Mouse (Mus musculus): ENCODE measurements around the gene Gsc2.

Gsc2 gene

DNA sequence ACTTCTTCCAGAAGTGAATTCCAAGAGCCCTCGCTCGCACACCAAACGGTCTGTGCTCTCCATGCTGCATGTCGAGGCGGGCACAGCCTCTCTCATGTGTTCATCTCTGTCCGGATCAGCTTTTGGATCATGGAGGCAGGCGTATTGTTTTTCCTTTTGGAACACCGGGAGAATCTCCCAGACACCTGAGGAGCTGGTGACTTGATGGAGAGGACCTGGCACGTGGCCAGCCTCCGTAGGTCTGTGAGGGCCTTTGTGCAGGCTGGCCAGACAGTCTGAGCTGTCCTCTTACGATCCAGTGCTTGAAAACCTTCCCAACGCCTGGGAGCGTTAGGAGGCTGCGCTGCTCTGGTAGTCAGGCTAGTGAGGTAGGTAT lies 7.3 kb upstream of the Gsc2 start:
- DNase-seq = no peak

DNA sequence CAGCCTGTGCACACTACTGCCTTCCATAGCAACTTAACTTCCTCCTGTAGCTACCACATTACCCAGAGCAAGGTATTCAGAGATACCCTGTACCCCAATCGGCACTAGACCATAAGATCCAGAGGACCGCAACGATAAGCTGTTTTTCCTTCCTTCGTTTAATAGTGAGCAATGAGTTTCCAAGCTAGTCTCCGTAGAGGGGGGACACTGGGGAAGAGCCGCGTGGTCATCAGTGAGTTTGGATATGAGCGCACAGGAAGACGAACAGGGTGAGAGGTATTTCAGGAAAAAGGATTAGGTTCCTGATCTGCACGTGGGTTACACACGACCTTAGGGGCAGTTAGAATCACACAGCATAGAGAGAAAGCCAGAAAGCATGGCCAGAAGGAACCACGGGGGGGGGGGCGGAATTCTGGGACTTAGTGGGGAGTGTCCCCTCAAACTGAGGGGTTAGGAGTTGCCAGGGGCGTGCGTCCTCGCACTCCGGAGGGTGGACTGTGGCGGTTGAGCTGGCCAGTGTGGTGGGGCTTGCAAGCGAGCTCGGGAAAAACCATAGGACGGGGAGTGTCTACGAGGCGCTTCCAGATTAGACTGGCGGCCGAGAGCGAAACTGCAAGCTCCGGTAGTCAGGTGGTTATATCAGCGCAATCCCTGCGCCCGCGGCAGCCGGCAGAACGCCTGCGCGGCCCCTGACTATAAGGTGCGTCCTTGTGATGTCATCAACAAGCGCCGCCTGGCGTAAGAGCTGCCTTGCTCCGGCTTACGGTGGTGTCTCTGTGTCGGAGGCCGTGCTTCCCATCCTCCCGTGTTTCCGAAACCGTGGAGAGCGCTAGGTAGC lies 6.7 kb upstream of the Gsc2 start:
- DNase-seq = peak; percentile 94

DNA sequence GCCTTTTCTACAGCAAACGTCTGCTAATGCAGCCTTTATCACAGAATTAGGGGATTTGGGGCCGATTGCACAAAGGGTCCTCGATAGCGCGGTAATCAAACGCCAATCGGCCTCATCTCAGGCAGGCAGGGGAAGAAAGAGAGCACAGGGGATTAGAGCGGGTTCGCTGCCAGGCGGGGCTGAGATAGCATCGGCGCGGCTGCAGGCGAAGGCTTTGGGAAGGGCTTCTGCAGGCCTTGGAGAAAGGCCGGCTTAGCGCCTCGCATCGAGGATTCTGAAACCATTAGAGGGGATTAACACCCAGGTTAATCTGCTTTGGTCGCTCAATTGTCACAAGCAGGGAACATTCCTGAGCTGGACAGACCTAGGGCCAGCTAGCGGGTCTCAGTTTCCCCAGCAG lies 5.7 kb upstream of the Gsc2 start:
- no peak for DNase-seq

- DNase-seq = peak; percentile 92
Measured at GRCm38 (mm10) chr16:17911052-17911595, 3.7 kb downstream of the Gsc2 start, which contains the start of gene Ess2. TSS of gene Ess2 (minus strand) at chr16:17911348.

GRCm38 (mm10) chr16:17898462-17898861 lies 16.4 kb downstream of the Gsc2 start, which contains the start of the genes Dgcr2 and Tssk2:
TSS of gene Dgcr2 (minus strand) at chr16:17898562.
TSS of gene Tssk2 (plus strand) at chr16:17898637.
- DNase-seq = no peak

- DNase-seq = no peak
Measured at GRCm38 (mm10) chr16:17896091-17896490, 18.8 kb downstream of the Gsc2 start.

GRCm38 (mm10) chr16:17893923-17894322 lies 20.9 kb downstream of the Gsc2 start, which contains the start of gene Tssk1:
TSS of gene Tssk1 (plus strand) at chr16:17894223.
- DNase-seq = no peak

- peak; percentile 84 for DNase-seq
Measured at GRCm38 (mm10) chr16:17892606-17893005, 22.3 kb downstream of the Gsc2 start.

GRCm38 (mm10) chr16:17891567-17891959 lies 23.3 kb downstream of the Gsc2 start, which contains the start of gene Gm20518:
TSS of gene Gm20518 (minus strand) at chr16:17891671.
- DNase-seq = peak; percentile 99

DNA sequence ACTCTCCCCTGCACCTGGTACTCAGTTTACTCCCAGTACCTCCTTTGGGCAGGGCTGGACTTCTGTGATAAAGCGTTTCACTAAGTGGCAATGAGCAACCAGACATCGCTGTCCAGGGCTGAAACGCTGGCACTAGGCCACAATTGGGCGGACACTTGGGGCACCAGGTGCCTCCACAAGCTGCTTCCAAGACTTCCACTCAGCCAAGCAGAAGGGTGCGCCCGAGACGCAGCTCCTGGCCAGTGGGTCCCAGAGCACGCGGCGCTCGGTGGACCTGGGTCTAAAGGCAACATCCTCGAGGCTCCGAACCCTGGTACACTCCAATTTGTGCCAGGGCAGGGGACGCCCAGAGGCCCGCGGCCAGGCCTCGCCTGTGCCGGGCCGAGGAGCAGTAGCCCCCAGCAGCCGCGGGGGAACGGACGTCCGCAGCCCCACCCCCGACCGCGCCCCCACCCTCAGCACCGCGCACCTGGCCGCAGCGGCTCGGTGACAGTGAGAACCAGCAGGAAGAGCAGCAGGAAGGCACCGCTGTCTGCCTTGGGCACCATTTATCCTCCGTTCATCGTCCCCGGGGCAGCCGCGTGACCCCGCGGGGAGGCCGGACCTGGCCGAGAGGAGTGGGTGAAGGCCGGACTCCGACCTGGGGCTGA lies 23.8 kb downstream of the Gsc2 start:
- peak; percentile 87 for DNase-seq

DNA sequence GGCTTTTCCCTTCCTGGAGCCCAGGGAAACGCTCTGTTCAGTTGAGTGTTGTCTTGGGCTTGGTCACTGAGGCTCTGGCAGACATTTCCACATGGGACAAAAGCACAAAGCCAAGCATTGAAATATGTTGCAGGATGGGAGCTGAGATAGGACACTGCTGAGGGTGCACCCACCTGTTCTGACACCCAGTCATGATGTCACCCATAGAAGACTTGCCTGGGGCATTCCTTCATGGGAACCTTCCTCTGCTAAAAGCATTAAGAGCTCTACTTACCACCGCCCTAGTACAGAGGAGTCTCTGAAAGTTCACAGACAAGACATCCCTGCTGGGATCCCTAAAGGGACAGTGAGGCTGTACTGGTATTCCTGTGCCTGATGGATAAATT lies 24.5 kb downstream of the Gsc2 start:
- DNase-seq = no peak

DNA sequence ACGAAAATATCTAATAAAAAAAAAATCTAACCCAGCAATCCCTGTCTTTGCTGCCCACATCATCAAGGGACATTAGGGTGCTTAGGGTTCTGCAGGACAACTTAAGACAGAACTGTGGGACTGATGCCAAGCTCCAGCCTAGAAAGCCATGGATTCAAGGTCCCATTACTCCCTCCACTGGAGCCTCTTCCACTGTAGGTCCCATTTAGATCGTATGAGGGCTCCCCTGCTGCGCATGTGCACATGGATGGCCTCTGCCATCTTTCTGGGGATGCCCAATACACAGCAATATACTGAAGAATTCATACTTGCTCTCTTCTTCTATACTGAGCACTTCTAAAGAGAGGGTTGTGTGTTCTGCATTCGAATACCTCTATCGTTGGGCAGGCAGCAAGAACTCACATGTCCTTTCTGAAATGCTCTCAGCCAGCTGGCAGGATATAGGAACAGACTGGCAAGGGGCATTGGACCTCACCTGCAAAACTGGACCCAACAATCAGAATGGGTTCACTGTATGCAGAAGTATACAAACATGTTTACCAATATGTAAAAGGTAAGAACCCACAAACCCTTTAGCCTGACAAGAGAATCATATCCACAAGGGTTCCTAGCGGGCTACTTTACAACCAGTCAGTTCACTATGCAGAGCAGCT lies 25.0 kb downstream of the Gsc2 start:
- no peak for DNase-seq

DNA sequence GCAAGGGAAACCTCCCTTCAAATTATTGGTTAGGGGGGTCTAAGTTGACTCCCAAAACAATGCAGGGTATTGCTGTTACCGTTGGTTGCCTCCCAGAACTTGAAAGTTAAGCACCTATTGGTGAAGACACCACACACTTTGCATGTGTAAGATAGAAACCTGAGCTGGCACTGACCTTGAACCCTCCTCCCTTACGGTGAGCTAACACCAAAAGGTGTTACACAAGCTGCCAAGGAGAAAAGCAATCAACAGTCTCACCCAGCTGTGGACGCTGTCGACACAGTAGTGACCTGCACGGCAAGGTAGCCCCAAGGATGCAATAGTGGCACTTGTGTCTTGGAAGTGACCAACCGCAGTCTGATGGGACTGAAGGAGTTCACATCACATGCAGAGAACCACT lies 30.7 kb downstream of the Gsc2 start:
- DNase-seq = no peak

DNA sequence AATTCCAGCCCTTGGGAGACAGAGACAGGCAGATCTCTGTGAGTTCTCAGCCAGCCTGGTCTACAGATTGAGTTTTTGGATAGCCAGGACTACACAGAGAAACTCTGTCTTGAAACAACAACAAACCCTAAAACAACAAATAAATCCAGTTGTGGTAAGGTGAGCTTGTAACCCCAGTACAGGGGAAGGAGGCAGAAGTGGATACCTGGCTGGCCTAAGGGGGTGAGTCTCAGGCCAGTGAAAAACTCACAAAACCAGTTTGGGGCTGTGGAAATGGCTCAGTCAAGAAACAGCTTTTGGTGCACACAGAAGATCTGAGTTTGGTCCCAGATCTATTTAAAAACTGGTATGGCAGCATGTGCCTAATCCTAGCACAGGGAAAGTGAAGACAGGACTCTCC lies 32.7 kb downstream of the Gsc2 start:
- no peak for DNase-seq

DNA sequence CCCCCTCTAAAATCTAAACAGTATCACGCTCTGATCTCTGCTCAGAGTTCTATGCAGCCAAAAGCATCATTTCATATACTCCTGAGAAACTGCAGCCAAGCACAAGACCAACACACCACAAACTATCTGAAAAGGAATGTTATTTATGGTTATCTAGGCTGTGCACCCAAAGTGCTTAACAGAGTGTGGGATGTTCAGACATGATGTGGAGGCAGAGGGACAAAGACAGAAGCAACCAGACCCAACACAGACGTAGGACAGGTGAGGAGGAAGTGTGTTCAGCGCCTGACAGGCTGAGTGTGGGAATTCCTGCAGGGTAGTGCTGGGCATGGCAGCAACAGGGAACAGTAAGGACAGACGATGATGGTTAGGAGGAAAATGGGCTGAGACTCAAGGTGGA lies 35.3 kb downstream of the Gsc2 start:
- DNase-seq = no peak

DNA sequence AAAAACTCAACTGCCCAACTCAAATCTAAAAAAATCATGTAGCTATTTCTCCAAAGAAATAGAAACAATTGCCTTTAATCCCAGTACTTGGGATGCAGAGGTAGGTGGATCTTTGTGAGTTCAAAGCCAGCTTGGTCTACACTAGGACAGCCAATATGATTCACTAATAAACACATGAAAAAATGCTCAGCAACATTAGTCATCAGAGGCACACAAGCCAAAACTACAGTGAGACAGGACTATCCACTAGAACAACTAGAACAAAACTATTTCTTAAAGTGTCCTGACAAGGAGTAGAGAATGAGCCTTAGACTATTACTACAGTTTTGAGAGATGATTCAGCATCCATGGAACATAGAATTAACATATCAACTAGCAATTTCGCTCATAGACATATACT lies 38.8 kb downstream of the Gsc2 start:
- no peak for DNase-seq

GRCm38 (mm10) chr16:17875174-17875573 lies 39.7 kb downstream of the Gsc2 start:
- no peak for DNase-seq

DNA sequence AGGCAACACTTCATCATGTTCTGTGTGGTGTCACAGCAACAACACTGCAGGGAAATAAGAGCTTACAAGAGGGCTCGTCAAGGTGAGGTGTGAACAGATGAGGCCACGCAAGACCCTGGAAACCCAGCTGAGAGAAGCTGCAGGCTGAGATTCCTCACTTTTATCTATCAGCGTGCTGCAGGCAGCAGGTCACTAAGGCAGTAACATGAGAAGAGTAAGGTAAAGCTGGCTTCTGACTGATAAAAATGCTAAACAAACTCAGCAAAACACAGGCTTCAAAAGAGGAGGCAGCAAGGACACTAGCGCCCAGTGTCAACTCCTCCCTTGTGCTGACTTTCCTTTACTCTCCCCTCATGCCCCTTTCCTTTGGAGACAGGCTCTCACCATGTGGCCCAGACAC lies 41.9 kb downstream of the Gsc2 start:
- no peak for DNase-seq

DNA sequence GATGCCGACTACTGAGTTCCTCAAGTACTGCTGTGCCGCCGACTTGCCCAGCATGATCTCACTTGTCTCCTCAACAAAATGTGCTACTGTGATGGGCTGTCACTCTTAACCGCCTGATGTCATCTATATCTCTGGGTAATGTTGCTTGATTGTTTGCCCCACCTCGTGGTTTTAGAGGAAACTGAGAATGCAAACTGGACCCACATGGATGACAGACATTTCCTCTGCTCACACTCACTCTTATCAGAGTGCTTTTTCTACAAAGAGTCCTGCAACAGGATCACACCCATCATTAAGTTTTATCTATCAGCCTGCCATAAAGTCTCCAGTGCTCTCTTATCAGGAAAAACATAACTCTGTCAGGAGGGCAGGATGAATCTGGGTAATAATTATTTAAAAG lies 43.6 kb downstream of the Gsc2 start:
- DNase-seq = no peak

- peak; percentile 25 for DNase-seq
Measured at GRCm38 (mm10) chr16:17865770-17866169, 49.1 kb downstream of the Gsc2 start.

- no peak for DNase-seq
Measured at GRCm38 (mm10) chr16:17865293-17865692, 49.6 kb downstream of the Gsc2 start.
